Mouse (Mus musculus): ENCODE measurements around the gene Sntg2.

- TF ChIP-seq POLR2A (IDR thresholded peaks at IDR 0.05; ENCODE audit: control insufficient read depth, low read depth, low read length) = no peak
- no peak for TF ChIP-seq CTCF (IDR thresholded peaks at IDR 0.05; ENCODE audit: control insufficient read depth, insufficient read depth, insufficient replicate concordance, low read depth, low read length)
Measured at GRCm38 (mm10) chr12:30240891-30241290, 132.3 kb downstream of the Sntg2 start.
